Mouse (Mus musculus) embryonic facial prominence, embryonic 12.5 days (tissue): ENCODE measurements at regions not wholly inside any gene's neighbourhood (a gene's known extent, or its start where the extent isn't known, plus 50 kb on each side); places are given as distances from the start of the nearest gene placed in this dataset.

ENCODE experiments used
- ATAC-seq: fragments of 200-750 bp; cut with Nextera tagmentation; 2 replicates; pipeline ENCODE4 v1.8.0; 2017; ENCODE audit not compliant: insufficient number of reproducible peaks, insufficient read depth, low FRiP score, low TSS enrichment
- H3K27ac ChIP-seq: fragments of 300-500 bp; sonication (generic); 2 replicates; pipeline ENCODE4 v1.5.1; 2016; ENCODE audit warnings: mild to moderate bottlenecking
- H3K27me3 ChIP-seq: fragments of 300-500 bp; sonication (generic); 2 replicates; pipeline ENCODE4 v1.6.1; 2016; ENCODE audit warnings: mild to moderate bottlenecking, moderate library complexity
- H3K36me3 ChIP-seq: fragments of 300-500 bp; sonication (generic); 2 replicates; pipeline ENCODE4 v1.6.1; 2016; ENCODE audit warnings: mild to moderate bottlenecking
- H3K4me1 ChIP-seq: fragments of 300-500 bp; sonication (generic); 2 replicates; pipeline ENCODE4 v1.6.1; 2016
- H3K4me2 ChIP-seq: fragments of 300-500 bp; sonication (generic); replicated peaks from 2 replicates; pipeline ENCODE4 v1.6.1; 2016; ENCODE audit warnings: mild to moderate bottlenecking, moderate library complexity
- H3K4me3 ChIP-seq: fragments of 300-500 bp; sonication (generic); 2 replicates; pipeline ENCODE4 v1.5.1; 2016; ENCODE audit warnings: mild to moderate bottlenecking
- H3K9ac ChIP-seq: fragments of 300-500 bp; sonication (generic); 2 replicates; pipeline ENCODE4 v1.6.1; 2016; ENCODE audit warnings: mild to moderate bottlenecking, moderate library complexity
- H3K9me3 ChIP-seq: fragments of 300-500 bp; sonication (generic); 2 replicates; pipeline ENCODE4 v1.6.1; 2016; ENCODE audit warnings: mild to moderate bottlenecking, moderate library complexity
- WGBS: fragments of 180-500 bp; shearing (Covaris S2); methylation state at CpG from one replicate; pipeline ENCODE4 v1.1.7; 2016; 5-methylcytosine and 5-hydroxymethylcytosine counted together

DNA sequence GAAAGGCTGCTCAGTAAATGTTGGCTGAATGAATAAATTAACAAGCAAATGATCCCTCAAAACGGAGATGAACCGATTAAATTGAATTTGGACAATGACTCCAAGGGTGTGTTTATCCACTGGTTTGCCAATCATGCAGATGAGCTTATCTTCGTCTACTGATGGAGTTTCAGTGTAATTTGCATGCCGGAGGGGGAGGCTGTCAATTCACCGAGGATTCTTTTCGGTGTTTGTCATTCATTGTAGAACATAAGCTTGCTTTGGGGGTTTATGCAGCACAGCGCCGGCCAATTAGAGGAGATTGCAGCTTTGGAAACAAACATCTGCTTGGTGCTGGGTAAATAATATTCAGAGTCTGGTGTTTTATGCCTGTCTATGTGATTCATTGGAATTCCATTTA is 132.7 kb downstream of the Otoa start:
- Histone ChIP-seq H3K9ac (no peak overlapping the region), H3K9me3 (no peaks in the 10 kb centered on the region), H3K4me1 (no peaks in the 10 kb centered on the region), H3K4me2 (no peak overlapping the region), H3K36me3 (no peaks in the 10 kb centered on the region), H3K4me3 (no peak overlapping the region), H3K27ac (no peak overlapping the region), H3K27me3 (no peaks in the 10 kb centered on the region)
- ATAC-seq: no peak
- WGBS: 80% methylated on average over 8 of the region's 8 CpGs

DNA sequence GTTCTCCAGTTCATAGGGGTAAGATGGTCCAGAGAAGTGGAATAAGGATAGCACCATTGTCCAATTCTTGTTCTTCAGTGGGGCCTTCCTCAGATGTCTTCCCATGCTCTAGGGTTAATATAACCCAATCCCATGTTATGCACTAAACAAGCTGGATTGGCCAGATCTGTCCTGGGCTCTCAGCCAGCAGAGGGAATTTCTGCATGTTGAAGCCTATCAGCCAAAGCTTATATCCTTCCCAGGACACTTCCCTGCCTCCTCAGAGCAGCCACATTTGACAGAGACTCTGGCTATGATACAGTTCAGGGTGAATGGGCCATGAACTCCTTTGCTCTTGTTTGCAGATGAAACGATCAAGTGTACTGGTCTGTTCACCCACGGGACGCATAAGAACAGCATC is 133.6 kb downstream of the Otoa start:
- H3K27ac ChIP-seq: no peak overlapping the region
- H3K4me1 ChIP-seq: no peaks in the 10 kb centered on the region
- H3K9ac ChIP-seq: no peak overlapping the region
- no peaks in the 10 kb centered on the region for H3K9me3 ChIP-seq
- H3K4me3 ChIP-seq: no peak overlapping the region
- H3K36me3 ChIP-seq: no peaks in the 10 kb centered on the region
- 87% methylated on average over 3 of the region's 3 CpGs for WGBS
- no peak for ATAC-seq
- H3K27me3 ChIP-seq: no peaks in the 10 kb centered on the region
- no peak overlapping the region for H3K4me2 ChIP-seq

DNA sequence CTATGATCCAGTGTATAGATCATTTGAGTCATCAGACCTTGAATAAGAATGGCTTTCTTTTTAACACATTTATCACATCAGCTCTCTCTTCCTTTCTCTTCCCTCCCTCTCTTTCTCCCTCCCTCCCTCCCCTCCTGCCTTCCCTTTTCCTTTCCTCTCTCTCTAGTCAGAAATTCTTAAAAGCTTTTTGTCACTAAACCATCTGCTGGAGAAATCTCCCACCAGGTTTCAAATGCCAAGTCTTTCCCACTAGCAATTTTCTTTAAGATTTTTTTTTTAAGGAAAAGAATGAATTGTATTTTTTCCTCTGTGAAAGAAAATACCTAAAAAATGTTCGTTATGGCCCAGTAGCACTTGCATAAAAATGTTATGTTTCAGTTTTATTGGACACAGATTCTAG is 134.3 kb downstream of the Otoa start:
- WGBS: 67% methylated on average over 1 of the region's 1 CpGs
- no peaks in the 10 kb centered on the region for H3K27me3 ChIP-seq
- no peaks in the 10 kb centered on the region for H3K9me3 ChIP-seq
- no peak overlapping the region for H3K27ac ChIP-seq
- no peaks in the 10 kb centered on the region for H3K4me1 ChIP-seq
- no peak overlapping the region for H3K4me3 ChIP-seq
- H3K36me3 ChIP-seq: no peaks in the 10 kb centered on the region
- H3K4me2 ChIP-seq: no peak overlapping the region
- no peak for ATAC-seq
- no peak overlapping the region for H3K9ac ChIP-seq

DNA sequence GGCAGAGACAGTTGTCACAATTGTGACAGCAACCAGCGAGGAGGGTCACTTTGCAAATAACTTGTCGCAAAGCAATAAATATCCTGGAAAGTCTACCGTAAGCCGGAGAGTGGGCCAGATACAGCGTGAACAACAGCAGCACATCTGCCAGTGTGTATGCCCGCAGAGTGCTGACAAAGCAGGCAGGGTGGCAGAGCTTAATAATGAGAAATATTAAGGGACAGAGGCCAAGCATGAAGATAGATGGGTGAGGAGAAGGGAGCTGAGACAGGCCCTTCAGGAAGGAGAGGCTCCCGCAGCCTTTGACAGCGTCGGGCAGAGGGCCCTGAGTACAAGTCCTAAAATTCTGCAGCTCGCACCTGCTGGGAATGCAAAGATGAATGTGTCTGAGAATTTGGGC is 136.6 kb downstream of the Otoa start:
- Histone ChIP-seq H3K4me1 (no peaks in the 10 kb centered on the region), H3K4me2 (no peak overlapping the region), H3K9ac (no peak overlapping the region), H3K27me3 (no peaks in the 10 kb centered on the region), H3K9me3 (no peaks in the 10 kb centered on the region), H3K27ac (no peak overlapping the region), H3K4me3 (no peak overlapping the region), H3K36me3 (no peaks in the 10 kb centered on the region)
- WGBS: 92% methylated on average over 10 of the region's 10 CpGs
- no peak for ATAC-seq

DNA sequence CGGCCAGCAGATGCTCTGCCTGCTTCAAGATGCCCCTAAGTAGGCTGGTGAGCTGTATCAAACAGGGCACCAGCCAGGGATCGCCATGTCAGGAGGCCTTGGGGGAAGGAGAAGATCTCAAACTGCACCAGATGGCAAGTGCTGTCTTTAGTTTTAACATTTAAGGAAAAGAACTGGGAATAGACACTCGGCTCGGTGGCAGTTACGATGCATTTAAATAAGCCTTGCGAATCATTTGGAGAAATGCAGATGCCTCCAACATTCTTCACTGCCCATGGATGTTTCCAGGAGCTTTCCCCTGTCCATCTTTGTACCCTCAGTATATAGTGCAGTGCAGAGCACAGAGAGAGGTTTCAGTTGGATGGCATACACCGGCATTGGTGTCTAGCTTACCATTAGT is 139.7 kb downstream of the Otoa start:
- no peak for ATAC-seq
- Histone ChIP-seq H3K4me1 (no peaks in the 10 kb centered on the region), H3K4me2 (no peak overlapping the region), H3K9me3 (no peaks in the 10 kb centered on the region), H3K27ac (no peak overlapping the region), H3K36me3 (no peaks in the 10 kb centered on the region), H3K4me3 (no peak overlapping the region), H3K9ac (no peak overlapping the region), H3K27me3 (no peaks in the 10 kb centered on the region)
- WGBS: 90% methylated on average over 7 of the region's 7 CpGs

DNA sequence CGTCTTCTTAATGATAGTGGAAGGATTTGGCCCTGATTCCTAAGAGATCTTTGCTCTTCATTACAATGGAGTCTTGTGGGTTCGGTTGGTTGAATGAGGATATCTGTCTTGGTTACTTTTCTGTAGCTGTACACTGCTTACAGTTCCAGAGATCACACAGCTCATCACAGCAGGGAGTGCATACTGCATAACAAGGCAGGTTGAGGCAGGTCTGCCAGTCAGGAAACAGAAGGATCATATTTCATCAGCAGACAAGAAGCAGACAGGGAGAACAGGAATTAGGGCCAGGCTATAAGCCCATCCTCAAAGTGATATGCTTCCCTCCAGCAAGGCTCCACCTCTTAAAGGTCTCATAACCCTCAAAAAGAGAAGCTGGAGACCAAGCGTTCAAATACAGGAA is 150.4 kb downstream of the Otoa start:
- 71% methylated on average over 3 of the region's 3 CpGs for WGBS
- no peaks in the 10 kb centered on the region for H3K4me1 ChIP-seq
- H3K27ac ChIP-seq: no peak overlapping the region
- ATAC-seq: no peak
- H3K36me3 ChIP-seq: no peaks in the 10 kb centered on the region
- H3K4me2 ChIP-seq: no peak overlapping the region
- H3K9ac ChIP-seq: no peak overlapping the region
- H3K4me3 ChIP-seq: no peak overlapping the region
- H3K9me3 ChIP-seq: no peaks in the 10 kb centered on the region
- no peaks in the 10 kb centered on the region for H3K27me3 ChIP-seq

DNA sequence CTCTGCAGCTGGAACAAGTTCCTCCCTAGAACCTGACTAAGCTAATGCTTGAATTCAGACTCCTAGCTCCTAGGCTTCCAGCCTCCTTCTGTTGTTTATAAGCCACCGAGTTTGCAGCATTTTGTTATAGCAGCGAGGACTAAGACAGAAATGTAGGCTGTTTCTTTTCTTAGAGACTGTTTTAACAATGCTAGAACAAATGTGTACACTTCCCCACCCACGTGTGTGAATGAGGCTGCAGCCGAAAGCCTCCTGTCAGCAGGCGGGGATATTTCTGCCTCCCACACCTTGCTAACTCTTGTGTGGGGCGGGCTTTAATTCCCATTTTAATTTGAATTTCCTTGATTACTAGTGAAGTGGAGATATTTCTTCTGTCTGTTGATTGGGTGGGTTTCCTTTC is 153.4 kb downstream of the Otoa start:
- H3K36me3 ChIP-seq: no peaks in the 10 kb centered on the region

DNA sequence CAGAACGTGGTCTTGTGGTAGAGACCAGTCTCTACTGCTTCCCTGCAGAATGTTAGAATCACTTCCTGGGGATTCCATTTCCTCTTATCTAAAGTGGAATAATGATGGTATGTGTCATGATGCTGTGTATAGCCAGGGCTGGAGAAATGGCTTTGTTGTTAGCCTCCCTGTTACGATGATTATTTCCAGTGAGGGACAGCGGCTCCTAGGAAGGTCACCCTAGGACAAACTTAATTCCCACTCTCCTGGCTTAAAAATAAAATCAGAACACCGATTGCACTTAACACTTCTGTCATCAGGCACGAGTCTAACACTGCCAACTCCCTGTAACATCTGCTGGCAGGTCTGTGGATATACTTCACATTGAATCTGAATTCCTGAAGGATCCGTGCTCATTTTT is 151.9 kb upstream of the Hs3st2 start:
- no peak for ATAC-seq
- H3K27ac ChIP-seq: no peak overlapping the region
- no peaks in the 10 kb centered on the region for H3K27me3 ChIP-seq
- WGBS: 84% methylated on average over 6 of the region's 6 CpGs
- no peaks in the 10 kb centered on the region for H3K36me3 ChIP-seq
- H3K4me2 ChIP-seq: no peak overlapping the region
- H3K4me3 ChIP-seq: no peak overlapping the region
- H3K9ac ChIP-seq: no peak overlapping the region
- no peaks in the 10 kb centered on the region for H3K4me1 ChIP-seq
- H3K9me3 ChIP-seq: no peaks in the 10 kb centered on the region

More for the DNA sequence above, 153.4 kb downstream of the Otoa start:
- Histone ChIP-seq H3K27me3 (no peaks in the 10 kb centered on the region), H3K9ac (no peak overlapping the region), H3K27ac (no peak overlapping the region), H3K9me3 (no peaks in the 10 kb centered on the region), H3K4me2 (no peak overlapping the region), H3K4me3 (no peak overlapping the region), H3K4me1 (no peaks in the 10 kb centered on the region)
- 83% methylated on average over 6 of the region's 6 CpGs for WGBS
- no peak for ATAC-seq

DNA sequence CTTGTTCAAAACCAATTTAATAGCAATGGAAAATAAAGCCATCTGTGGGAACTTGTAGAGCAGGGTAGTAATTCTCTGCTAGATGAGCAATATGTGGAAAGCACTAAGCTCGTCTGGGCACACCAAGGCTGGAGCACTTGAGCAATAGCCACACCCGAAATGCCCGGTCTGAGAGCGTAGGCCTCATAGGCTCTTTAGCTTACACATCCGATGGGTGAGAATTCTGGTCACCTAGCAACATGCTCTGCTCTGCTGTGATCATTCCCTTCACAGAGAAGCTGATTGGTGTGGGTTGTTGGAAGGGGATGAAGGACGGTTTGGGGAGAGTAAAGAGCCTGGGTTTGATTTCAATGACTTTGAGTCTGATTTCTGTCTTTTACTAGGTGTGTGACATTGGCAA is 143.8 kb upstream of the Hs3st2 start:
- Histone ChIP-seq H3K4me1 (no peaks in the 10 kb centered on the region), H3K9ac (no peak overlapping the region), H3K4me3 (no peak overlapping the region), H3K4me2 (no peak overlapping the region), H3K27me3 (no peaks in the 10 kb centered on the region), H3K27ac (no peak overlapping the region), H3K9me3 (no peaks in the 10 kb centered on the region), H3K36me3 (no peaks in the 10 kb centered on the region)
- ATAC-seq: no peak
- WGBS: 86% methylated on average over 6 of the region's 6 CpGs

DNA sequence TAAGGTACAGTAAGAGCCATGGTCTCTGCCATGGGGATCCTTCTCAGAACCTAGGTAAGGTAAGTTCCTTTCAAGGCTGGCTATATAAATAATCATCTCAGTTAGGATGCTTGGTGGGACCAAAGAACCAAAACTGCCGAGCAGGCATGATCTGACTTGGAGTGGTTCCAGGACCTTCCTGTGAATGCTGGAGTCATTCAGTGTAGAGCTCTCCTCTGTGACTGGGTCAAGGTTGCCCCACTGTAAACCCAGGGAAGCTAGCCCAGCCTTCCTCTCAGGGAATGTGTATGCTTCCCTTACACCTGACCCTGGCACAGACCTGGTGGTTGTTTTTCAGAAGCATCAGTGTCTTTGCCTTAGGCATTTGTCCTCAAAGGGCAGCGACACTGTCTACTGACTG is 134.2 kb upstream of the Hs3st2 start:
- Histone ChIP-seq H3K36me3 (no peaks in the 10 kb centered on the region), H3K4me1 (no peaks in the 10 kb centered on the region), H3K4me3 (no peak overlapping the region), H3K27ac (no peak overlapping the region), H3K27me3 (no peaks in the 10 kb centered on the region), H3K4me2 (no peak overlapping the region), H3K9me3 (no peaks in the 10 kb centered on the region), H3K9ac (no peak overlapping the region)
- 85% methylated on average over 2 of the region's 2 CpGs for WGBS
- ATAC-seq: no peak

DNA sequence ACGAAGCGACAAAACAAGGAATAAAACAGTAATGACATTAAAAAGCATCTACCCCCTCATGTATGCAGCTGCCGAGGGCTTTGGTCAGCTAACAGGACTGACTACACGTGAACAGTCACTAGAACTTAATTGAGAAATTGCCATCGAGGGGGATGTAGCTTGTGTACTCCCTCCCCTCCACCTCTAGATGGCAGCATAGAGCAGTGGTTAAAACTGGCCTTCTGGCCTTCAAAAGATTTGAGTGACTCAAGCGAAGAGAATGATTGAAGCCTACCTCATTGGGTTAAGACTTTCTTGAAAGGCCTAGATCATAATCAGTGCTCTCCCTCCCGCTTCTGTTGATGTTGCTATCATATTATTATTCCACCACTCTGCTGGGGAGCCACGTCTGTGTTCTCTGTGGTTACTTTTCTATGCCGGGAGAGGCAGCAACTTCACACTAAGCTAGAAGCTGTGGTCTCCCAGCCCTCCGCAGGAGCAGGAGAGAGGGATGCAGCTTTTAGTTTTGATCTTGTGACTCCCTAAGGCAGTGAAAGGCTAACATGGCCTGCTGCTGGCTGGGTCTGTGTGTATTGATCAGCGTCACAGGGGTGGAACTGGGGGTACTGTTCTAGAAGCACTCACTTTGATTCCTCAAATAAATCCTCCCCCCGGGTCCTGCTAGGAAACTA is 132.7 kb upstream of the Hs3st2 start:
- Histone ChIP-seq H3K4me1 (no peaks in the 10 kb centered on the region), H3K4me2 (no peak overlapping the region), H3K36me3 (no peaks in the 10 kb centered on the region), H3K27me3 (no peaks in the 10 kb centered on the region), H3K9ac (no peak overlapping the region), H3K9me3 (no peaks in the 10 kb centered on the region), H3K4me3 (no peak overlapping the region), H3K27ac (no peak overlapping the region)
- 51% methylated on average over 12 of the region's 12 CpGs for WGBS
- no peak for ATAC-seq

DNA sequence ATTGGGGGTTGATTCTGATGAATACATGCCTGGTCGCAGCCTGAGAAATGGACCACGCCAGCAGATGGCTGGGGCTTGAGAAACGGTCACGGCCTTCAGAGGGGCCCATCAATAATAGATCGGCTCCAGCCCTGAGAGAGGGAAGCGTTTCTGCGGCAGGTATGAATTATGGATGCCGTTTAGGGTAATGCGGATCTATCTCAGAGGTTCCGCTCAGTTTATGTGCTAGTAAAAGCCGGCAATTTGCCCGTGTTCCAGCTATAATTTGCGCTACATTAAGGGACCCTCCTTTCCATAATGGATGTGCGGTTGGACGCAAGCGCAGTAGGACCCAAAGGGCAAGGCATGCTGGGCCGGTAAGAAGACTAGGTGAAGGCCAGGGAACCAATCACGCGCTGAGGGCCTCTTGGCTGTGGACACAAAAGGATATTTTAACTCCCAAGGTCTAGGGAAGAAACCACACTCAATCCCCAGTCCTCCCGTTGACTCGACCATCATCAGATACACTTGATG is 132.1 kb upstream of the Hs3st2 start:
- Histone ChIP-seq H3K9ac (no peak overlapping the region), H3K27me3 (no peaks in the 10 kb centered on the region), H3K27ac (no peak overlapping the region), H3K4me3 (no peak overlapping the region), H3K9me3 (no peaks in the 10 kb centered on the region), H3K4me1 (no peaks in the 10 kb centered on the region), H3K36me3 (no peaks in the 10 kb centered on the region), H3K4me2 (no peak overlapping the region)
- no peak for ATAC-seq
- whole genome bisulfite sequencing: 91% methylated on average over 21 of the region's 21 CpGs

DNA sequence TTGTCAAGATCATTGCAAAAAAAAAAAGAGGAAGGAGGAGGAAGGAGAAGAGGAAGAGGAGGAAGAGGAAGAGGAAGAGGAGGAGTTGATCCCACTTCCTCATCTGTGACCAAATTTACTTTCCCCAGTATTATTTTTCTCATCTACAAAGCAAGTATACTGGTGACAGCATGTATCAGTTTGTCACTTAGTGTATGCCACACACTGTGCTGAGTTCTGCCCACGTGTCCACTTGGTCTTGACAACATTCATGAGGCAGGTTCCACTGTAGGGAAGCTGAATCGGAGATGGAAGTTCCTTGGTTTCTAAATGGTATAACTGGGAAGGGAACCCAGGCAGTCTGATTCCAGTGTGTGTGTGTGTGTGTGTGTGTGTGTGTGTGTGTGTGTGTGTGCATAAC is 122.3 kb upstream of the Hs3st2 start:
- Histone ChIP-seq H3K27ac (no peak overlapping the region), H3K4me2 (no peak overlapping the region), H3K36me3 (no peaks in the 10 kb centered on the region), H3K4me1 (no peaks in the 10 kb centered on the region), H3K27me3 (no peaks in the 10 kb centered on the region), H3K9ac (no peak overlapping the region), H3K9me3 (no peaks in the 10 kb centered on the region), H3K4me3 (no peak overlapping the region)
- WGBS: 81% methylated on average over 2 of the region's 2 CpGs
- ATAC-seq: no peak
